In the genomic region with DNA sequence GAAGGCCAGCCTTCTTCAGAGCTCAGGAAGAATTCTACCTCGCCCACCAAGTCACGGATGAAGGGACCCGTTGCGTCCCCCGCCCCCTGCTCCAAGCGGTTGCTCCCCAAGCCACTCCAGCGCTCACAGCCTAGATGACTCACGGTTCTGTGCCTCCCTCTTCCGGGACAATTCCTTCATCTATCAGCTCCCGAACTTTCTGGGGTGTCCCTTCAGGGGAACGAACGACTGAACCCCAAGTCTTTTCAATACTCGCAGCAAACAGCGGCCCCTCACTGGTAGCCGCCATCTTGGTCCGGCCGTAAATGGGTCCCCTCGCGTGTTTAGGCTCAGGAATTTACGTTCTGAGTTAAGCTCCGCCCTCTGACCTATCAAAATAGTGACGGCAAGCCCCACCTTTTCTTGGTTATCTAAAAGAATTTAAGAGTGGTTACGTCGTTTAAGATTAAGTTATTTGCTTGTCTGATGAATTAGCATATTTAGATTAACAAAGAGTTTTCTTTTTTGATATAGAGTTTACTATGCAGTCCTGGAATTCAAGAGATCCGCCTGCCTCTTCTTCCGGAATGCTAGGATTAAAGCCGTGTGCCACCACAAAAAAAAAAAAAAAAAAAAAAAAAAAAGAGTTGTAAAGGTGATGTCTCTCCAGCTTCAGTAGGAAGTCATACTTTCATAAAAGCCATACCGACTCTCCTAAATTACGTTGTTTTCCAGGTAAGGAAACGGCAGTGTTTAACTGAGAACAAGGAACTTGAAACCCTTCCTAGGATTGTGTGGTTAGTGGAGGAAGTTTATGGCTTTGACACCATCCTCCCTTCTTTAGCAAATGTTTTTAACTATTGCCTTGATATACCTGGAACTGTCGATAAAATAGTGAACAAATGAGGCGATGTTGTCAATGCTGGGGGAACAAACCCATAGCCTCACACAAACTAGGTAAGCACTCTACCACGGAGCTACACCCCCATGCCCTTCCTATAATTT, we compare ENCODE assay signal across 7 mouse cellular contexts. TPM values are rescaled to one million over a fixed set of nuclear protein-coding genes. Genes with fewer than 3 reads are reported as not detected.
A peak's percentile ranks its signal among the peaks of the same experiment; 100 is the strongest.
DNase-seq lines count a peak whose midpoint lies in the region; ATAC-seq lines count a peak whose summit lies in the region.

A gene (minus strand): TSS at position 315 of the 984 bp plus-strand sequence.

- no peaks in the 10 kb centered on the region; the same call in 1 of the 2 replicates for H3K36me3 ChIP-seq in intestine, embryonic 15.5 days
- H3K36me3 ChIP-seq in midbrain, embryonic 10.5 days: peaks cover 18% of the 10 kb centered on the region

- peak within 1 kb of the TSS; percentile 47 for H3K4me2 ChIP-seq in intestine, embryonic 15.5 days (replicated peaks)

- DNase-seq in adrenal gland, adult 2 months: peak; percentile 88
- DNase-seq in embryo, embryonic 11 days: peak; percentile 92
- peak; percentile 58 to 66 for DNase-seq in gastrocnemius, postnatal 36 days
- DNase-seq in left cerebral cortex, postnatal 25 days (ENCODE audit: low spot score in 2 of 2): peak; percentile 79 to 84
- DNase-seq in midbrain, embryonic 10.5 days (ENCODE audit: low spot score): peak; percentile 79
- DNase-seq in right cerebral cortex, postnatal 4 days: peak; percentile 67

- H3K9ac ChIP-seq in intestine, embryonic 15.5 days: peak within 1 kb of the TSS; percentile 74

- H3K4me1 ChIP-seq in intestine, embryonic 15.5 days (replicated peaks): no peaks in the 10 kb centered on the region
- H3K4me1 ChIP-seq in midbrain, embryonic 10.5 days: peaks cover 5% of the 10 kb centered on the region; the same call in 1 of the 2 replicates

- H3K9me3 ChIP-seq in intestine, embryonic 15.5 days: no peaks in the 10 kb centered on the region
- no peaks in the 10 kb centered on the region for H3K9me3 ChIP-seq in midbrain, embryonic 10.5 days (replicated peaks)

- H3K27ac ChIP-seq in intestine, embryonic 15.5 days: peak within 1 kb of the TSS; percentile 58; the same call in 1 of the 2 replicates
- peak within 1 kb of the TSS; percentile 92 for H3K27ac ChIP-seq in midbrain, embryonic 10.5 days (replicated peaks)

- no peaks in the 10 kb centered on the region for H3K27me3 ChIP-seq in intestine, embryonic 15.5 days (replicated peaks)
- no peaks in the 10 kb centered on the region for H3K27me3 ChIP-seq in midbrain, embryonic 10.5 days (ENCODE audit: low read depth, poor library complexity, severe bottlenecking)

- intact Hi-C loops in gastrocnemius, postnatal 36 days (cut with DNase I): no loop called here
- intact Hi-C loops in left cerebral cortex, postnatal 25 days (cut with DNase I): no loop called here

- peak within 1 kb of the TSS; percentile 78 for H3K4me3 ChIP-seq in intestine, embryonic 15.5 days (replicated peaks)
- peak within 1 kb of the TSS; percentile 86 for H3K4me3 ChIP-seq in midbrain, embryonic 10.5 days

- ATAC-seq in intestine, embryonic 15.5 days: peak; percentile 92

- 16% methylated on average over 33 of the region's 33 CpGs for WGBS in intestine, embryonic 15.5 days
- 20% methylated on average over 33 of the region's 33 CpGs for WGBS in midbrain, embryonic 10.5 days

RNA-seq across cellular contexts. Expression of the gene that starts here (rescaled TPM):
- total RNA-seq in adrenal gland, adult 2 months (2021): 10 to 100 TPM; 19.6 to 21.7 TPM
- 16.9 and 18.1 TPM in 2 replicates for polyA plus RNA-seq in adrenal gland, adult 2 months (2012; rRNA removed)
- total RNA-seq in gastrocnemius, postnatal 36 days (2021): 10 to 100 TPM; 12.3 to 14.7 TPM
- 42.9 and 44.5 TPM in 2 replicates for polyA plus RNA-seq in intestine, embryonic 15.5 days (2015; fragmentation: Nextera tagmentation; extraction: Ambion mirVana)
- total RNA-seq in left cerebral cortex, postnatal 25 days (2021): 10 to 100 TPM; 26.5 to 28.9 TPM
- polyA plus RNA-seq in midbrain, embryonic 10.5 days (2016; fragmentation: Nextera tagmentation; extraction: Ambion mirVana): 76.3 and 83.7 TPM in 2 replicates

Comparison
In these comparisons a context has a peak if more than half of its experiments do, and no peak if none do; other contexts are left out.
1. Peak in every context shown above with its lines: DNase-seq, ATAC-seq, H3K4me3 ChIP-seq and H3K27ac ChIP-seq.